Mouse (Mus musculus) monocyte, adult 5-6 weeks (primary cell): ENCODE measurements around the gene Glis2. TPM values are rescaled to one million over a fixed set of nuclear protein-coding genes. Genes with fewer than 3 reads are reported as not detected.

Experiments
- total RNA-seq: library from RNA; stranded (forward); fragments of 200-1000, 200-491, 200-594 nt; gene quantifications from 3 replicates; pipeline ENCODE4 v1.2.3, GENCODE M21; 2017

Glis2 gene
- total RNA-seq, 1 experiment from 2014 or later: 0.76 TPM

Other genes starting within 250 kb of the Glis2 start
- 2.7 to 3.6 TPM (median 2.8 TPM) in 3 replicates for gene Adcy9, start 174.2 kb upstream of the Glis2 start, total RNA-seq
- 0.29 to 0.38 TPM in 2 of 3 replicates, not detected in the other for gene Srl, start 52.9 kb upstream of the Glis2 start, total RNA-seq
- gene Tfap4, start 34.9 kb upstream of the Glis2 start, total RNA-seq: 2.7 to 14.0 TPM (median 4.0 TPM) in 3 replicates
- 5.1 to 18.7 TPM (median 14.8 TPM) in 3 replicates for gene Pam16, start 30.3 kb downstream of the Glis2 start, total RNA-seq
- gene Vasn, start 45.2 kb downstream of the Glis2 start, total RNA-seq: 0.19 to 0.43 TPM (median 0.39 TPM) in 3 replicates
- 25.9 to 34.1 TPM (median 26.3 TPM) in 3 replicates for gene Dnaja3, start 45.3 kb downstream of the Glis2 start, total RNA-seq
- 28.4 to 62.6 TPM (median 29.8 TPM) in 3 replicates for gene Coro7, start 85.1 kb downstream of the Glis2 start, total RNA-seq
- gene Nmral1, start 124.6 kb downstream of the Glis2 start, total RNA-seq: 3.7 to 12.2 TPM (median 6.1 TPM) in 3 replicates
- 80.8 to 103 TPM (median 93.4 TPM) in 3 replicates for gene Hmox2, start 131.6 kb downstream of the Glis2 start, total RNA-seq
- gene Cdip1, start 195.6 kb downstream of the Glis2 start, total RNA-seq: 14.5 to 29.4 TPM (median 16.6 TPM) in 3 replicates
- gene 4930562C15Rik, start 240.7 kb downstream of the Glis2 start, total RNA-seq: 1.3 TPM in 1 of 3 replicates, not detected in the others